8 mouse cellular contexts compared by ENCODE assay signal in genomic region chr11:5836126-5836525, GRCm38 (mm10). TPM values are rescaled to one million over a fixed set of nuclear protein-coding genes. Genes with fewer than 3 reads are reported as not detected.
A peak's percentile ranks its signal among the peaks of the same experiment; 100 is the strongest.
DNase-seq lines count a peak whose midpoint lies in the region; ATAC-seq and TF ChIP-seq lines count a peak whose summit lies in the region.

No protein-coding gene starts in this region.

- H3K4me1 ChIP-seq in heart, postnatal 0 days (ENCODE audit: control insufficient read depth, insufficient read depth) = peaks cover 4% of the 10 kb centered on the region; the same call in 1 of the 2 replicates
- no peaks in the 10 kb centered on the region for H3K4me1 ChIP-seq in neural tube, embryonic 14.5 days (ENCODE audit: control insufficient read depth, insufficient read depth, low read length)
- no peaks in the 10 kb centered on the region for H3K4me1 ChIP-seq in cortical plate, adult 2 months (ENCODE audit: control insufficient read depth, insufficient read depth, low read length)

- no peak overlapping the region for H3K9ac ChIP-seq in heart, postnatal 0 days (replicated peaks; ENCODE audit: low read depth, low read length)
- H3K9ac ChIP-seq in neural tube, embryonic 14.5 days (replicated peaks; ENCODE audit: low read depth, low read length) = no peak overlapping the region

- H3K36me3 ChIP-seq in heart, postnatal 0 days (replicated peaks; ENCODE audit: control insufficient read depth, insufficient read depth, low read length) = peaks cover 29% of the 10 kb centered on the region
- peaks cover 5% of the 10 kb centered on the region; the same call in 1 of the 2 replicates for H3K36me3 ChIP-seq in neural tube, embryonic 14.5 days (ENCODE audit: control insufficient read depth, insufficient read depth, low read length)

- no peak overlapping the region for H3K27ac ChIP-seq in heart, postnatal 0 days (ENCODE audit: low read depth)
- H3K27ac ChIP-seq in neural tube, embryonic 14.5 days (ENCODE audit: low read depth, low read length) = no peak overlapping the region
- H3K27ac ChIP-seq in cortical plate, adult 2 months (ENCODE audit: insufficient read depth, low read length) = no peak overlapping the region

- peak; percentile 41; the same call in 1 of the 2 replicates for TF ChIP-seq CTCF in heart, postnatal 0 days (IDR thresholded peaks at IDR 0.05; ENCODE audit: low read depth)
- TF ChIP-seq CTCF in cortical plate, adult 2 months (IDR thresholded peaks at IDR 0.05; ENCODE audit: extremely low read depth, insufficient read depth, low read length) = peak; percentile 39

- no peaks in the 10 kb centered on the region for H3K9me3 ChIP-seq in heart, postnatal 0 days (replicated peaks; ENCODE audit: control insufficient read depth, low read length)
- H3K9me3 ChIP-seq in neural tube, embryonic 14.5 days (ENCODE audit: control insufficient read depth, low read length) = no peaks in the 10 kb centered on the region

- TF ChIP-seq EP300 in heart, postnatal 0 days (IDR thresholded peaks at IDR 0.05; ENCODE audit: low read depth) = no peak

- H3K4me3 ChIP-seq in heart, postnatal 0 days (ENCODE audit: low read depth, low read length) = no peak overlapping the region
- H3K4me3 ChIP-seq in neural tube, embryonic 14.5 days (ENCODE audit: low read depth, low read length) = no peak overlapping the region
- H3K4me3 ChIP-seq in cortical plate, adult 2 months (ENCODE audit: insufficient read depth, low read length) = no peak overlapping the region

- no peak for ATAC-seq in heart, postnatal 0 days (ENCODE audit: insufficient read depth, low read depth)
- 0 out of 2 replicates have a peak, but pooled peaks have one; percentile 9 for ATAC-seq in neural tube, embryonic 14.5 days (ENCODE audit: low read depth)

- DNase-seq in heart, postnatal 0 days (ENCODE audit: low spot score) = no peak
- no peak for DNase-seq in heart, postnatal 4 days
- no peak for DNase-seq in neural tube, embryonic 10.5 days (ENCODE audit: extremely low spot score, low spot score)
- DNase-seq in thymus, postnatal 36 days = peak; percentile 22 to 40
- no peak for DNase-seq in T-cell, adult 2 months (ENCODE audit: low spot score)
- DNase-seq in layer of hippocampus, postnatal 10 days (ENCODE audit: low spot score in 2 of 2) = no peak

- no peaks in the 10 kb centered on the region for H3K27me3 ChIP-seq in heart, postnatal 0 days (ENCODE audit: control insufficient read depth, insufficient read depth, low read length)
- no peaks in the 10 kb centered on the region for H3K27me3 ChIP-seq in neural tube, embryonic 14.5 days (ENCODE audit: control insufficient read depth, insufficient read depth, low read length)

- WGBS in heart, postnatal 0 days = 46% methylated on average over 1 of the region's 1 CpGs
- 65% methylated on average over 1 of the region's 1 CpGs for WGBS in neural tube, embryonic 14.5 days

- no peak for TF ChIP-seq POLR2A in cortical plate, adult 2 months (IDR thresholded peaks at IDR 0.05; ENCODE audit: extremely low read depth, insufficient read depth, low read length)

- no peak overlapping the region for H3K4me2 ChIP-seq in heart, postnatal 0 days (ENCODE audit: low read depth, low read length)
- H3K4me2 ChIP-seq in neural tube, embryonic 14.5 days (ENCODE audit: low read depth, low read length) = no peak overlapping the region

RNA-seq across cellular contexts. Expression of gene Polm, which starts 1.7 kb away (rescaled TPM):
- 1.7 and 4.4 TPM in 2 replicates for total RNA-seq in heart, postnatal 0 days (2014; rRNA removed; ENCODE audit: low replicate concordance)
- 3.3 and 3.7 TPM in 2 replicates for polyA plus RNA-seq in heart, postnatal 0 days (2015; fragmentation: Nextera tagmentation; extraction: Ambion mirVana)
- 1 to 10 TPM; 5.6 to 6.5 TPM for total RNA-seq in heart, postnatal 4 days (2021)
- 5.1 and 5.2 TPM in 2 replicates for polyA plus RNA-seq in neural tube, embryonic 14.5 days (2014; fragmentation: Nextera tagmentation; extraction: Ambion mirVana)
- polyA plus RNA-seq in cortical plate, adult 2 months (2012; rRNA removed) = 10.6 and 11.0 TPM in 2 replicates
- total RNA-seq in layer of hippocampus, postnatal 10 days (2021) = 10 to 100 TPM in 1 of 2 experiments, 1 to 10 TPM in 1; 9.4 to 13.2 TPM

RNA-seq across cellular contexts. Expression of gene Aebp1, which starts 25.6 kb away (rescaled TPM):
- total RNA-seq in heart, postnatal 0 days (2014; rRNA removed; ENCODE audit: low replicate concordance) = 14.2 and 23.5 TPM in 2 replicates
- polyA plus RNA-seq in heart, postnatal 0 days (2015; fragmentation: Nextera tagmentation; extraction: Ambion mirVana) = 17.5 and 19.4 TPM in 2 replicates
- total RNA-seq in heart, postnatal 4 days (2021) = 10 to 100 TPM; 38.7 to 39.6 TPM
- polyA plus RNA-seq in neural tube, embryonic 14.5 days (2014; fragmentation: Nextera tagmentation; extraction: Ambion mirVana) = 1.7 and 27.4 TPM in 2 replicates
- polyA plus RNA-seq in cortical plate, adult 2 months (2012; rRNA removed) = 11.3 and 14.0 TPM in 2 replicates
- total RNA-seq in layer of hippocampus, postnatal 10 days (2021) = 10 to 100 TPM; 13.0 to 16.0 TPM

RNA-seq across cellular contexts. Expression of gene Pgam2, which starts 32.6 kb away (rescaled TPM):
- total RNA-seq in heart, postnatal 0 days (2014; rRNA removed; ENCODE audit: low replicate concordance) = 734 and 862 TPM in 2 replicates
- 1,513 and 1,614 TPM in 2 replicates for polyA plus RNA-seq in heart, postnatal 0 days (2015; fragmentation: Nextera tagmentation; extraction: Ambion mirVana)
- total RNA-seq in heart, postnatal 4 days (2021) = 100 to 1,000 TPM; 715 to 738 TPM
- 2.8 and 3.2 TPM in 2 replicates for polyA plus RNA-seq in neural tube, embryonic 14.5 days (2014; fragmentation: Nextera tagmentation; extraction: Ambion mirVana)
- 7.7 and 12.4 TPM in 2 replicates for polyA plus RNA-seq in cortical plate, adult 2 months (2012; rRNA removed)
- 1 to 10 TPM; 7.0 to 7.4 TPM for total RNA-seq in layer of hippocampus, postnatal 10 days (2021)

RNA-seq across cellular contexts. Expression of gene Pold2, which starts 42.0 kb away (rescaled TPM):
- total RNA-seq in heart, postnatal 0 days (2014; rRNA removed; ENCODE audit: low replicate concordance) = 23.9 and 58.7 TPM in 2 replicates
- polyA plus RNA-seq in heart, postnatal 0 days (2015; fragmentation: Nextera tagmentation; extraction: Ambion mirVana) = 54.6 and 60.0 TPM in 2 replicates
- total RNA-seq in heart, postnatal 4 days (2021) = 10 to 100 TPM; 68.5 to 70.2 TPM
- polyA plus RNA-seq in neural tube, embryonic 14.5 days (2014; fragmentation: Nextera tagmentation; extraction: Ambion mirVana) = 48.2 and 48.6 TPM in 2 replicates
- 26.2 and 26.3 TPM in 2 replicates for polyA plus RNA-seq in cortical plate, adult 2 months (2012; rRNA removed)
- total RNA-seq in layer of hippocampus, postnatal 10 days (2021) = 10 to 100 TPM; 21.5 to 32.3 TPM

RNA-seq across cellular contexts. Expression of gene Dbnl, which starts 47.8 kb away (rescaled TPM):
- total RNA-seq in heart, postnatal 0 days (2014; rRNA removed; ENCODE audit: low replicate concordance) = 32.1 and 42.4 TPM in 2 replicates
- polyA plus RNA-seq in heart, postnatal 0 days (2015; fragmentation: Nextera tagmentation; extraction: Ambion mirVana) = 42.9 and 45.2 TPM in 2 replicates
- total RNA-seq in heart, postnatal 4 days (2021) = 10 to 100 TPM; 44.7 to 46.1 TPM
- 123 and 137 TPM in 2 replicates for polyA plus RNA-seq in neural tube, embryonic 14.5 days (2014; fragmentation: Nextera tagmentation; extraction: Ambion mirVana)
- polyA plus RNA-seq in cortical plate, adult 2 months (2012; rRNA removed) = 78.1 and 82.8 TPM in 2 replicates
- total RNA-seq in layer of hippocampus, postnatal 10 days (2021) = 10 to 100 TPM; 98.0 to 98.1 TPM

Comparison
In these comparisons a context has a peak if more than half of its experiments do, and no peak if none do; other contexts are left out.
1. DNase-seq: peak in thymus, postnatal 36 days (2 of 2); none in heart, postnatal 0 days (single experiment), heart, postnatal 4 days (single experiment), neural tube, embryonic 10.5 days (single experiment), T-cell, adult 2 months (single experiment) and layer of hippocampus, postnatal 10 days (0 of 2).
2. RNA of gene Pgam2, which starts 32.6 kb away (total RNA-seq): 734 to 862 TPM in heart, postnatal 0 days and 715 to 738 TPM in heart, postnatal 4 days; 7.0 to 7.4 TPM in layer of hippocampus, postnatal 10 days; every median in the first group is over 10 times any median in the second.